ENCODE assay signal across 8 mouse cellular contexts in genomic region chr9:41157020-41157871, GRCm38 (mm10). TPM values are rescaled to one million over a fixed set of nuclear protein-coding genes. Genes with fewer than 3 reads are reported as not detected.
A peak's percentile ranks its signal among the peaks of the same experiment; 100 is the strongest.
DNase-seq lines count a peak whose midpoint lies in the region; ATAC-seq lines count a peak whose summit lies in the region.

No protein-coding gene starts in this region.

- peak overlapping the region; percentile 70 for H3K4me2 ChIP-seq in hindbrain, embryonic 12.5 days (replicated peaks)

- peak overlapping the region; percentile 89 for H3K27ac ChIP-seq in hindbrain, embryonic 12.5 days

- peak overlapping the region; percentile 85 for H3K4me3 ChIP-seq in hindbrain, embryonic 12.5 days

- peaks cover 37% of the 10 kb centered on the region for H3K27me3 ChIP-seq in hindbrain, embryonic 12.5 days

- H3K9me3 ChIP-seq in hindbrain, embryonic 12.5 days (replicated peaks): no peaks in the 10 kb centered on the region

- WGBS in hindbrain, embryonic 12.5 days: under 1% methylated on average over 80 of the region's 82 CpGs

- peaks cover 34% of the 10 kb centered on the region for H3K4me1 ChIP-seq in hindbrain, embryonic 12.5 days

- peak overlapping the region; percentile 77 for H3K9ac ChIP-seq in hindbrain, embryonic 12.5 days

- peak; percentile 79 for DNase-seq in NIH3T3 (ENCODE audit: low read depth)
- peak; percentile 89 to 92 for DNase-seq in cerebellum, postnatal 14 days
- DNase-seq in frontal cortex, postnatal 10 days (ENCODE audit: low spot score in 2 of 2): peak; percentile 60 to 70
- peak; percentile 77 to 81 for DNase-seq in layer of hippocampus, postnatal 36 days
- DNase-seq in lung, postnatal 14 days: peak; percentile 72
- peak; percentile 78 for DNase-seq in retina, embryonic 14.5 days (ENCODE audit: low spot score)
- peak; percentile 50 to 53 for DNase-seq in thymus, postnatal 36 days

- ATAC-seq in hindbrain, embryonic 12.5 days (ENCODE audit: low FRiP score): peak; percentile 93

- no peaks in the 10 kb centered on the region for H3K36me3 ChIP-seq in hindbrain, embryonic 12.5 days

RNA-seq across cellular contexts. Expression of gene Ubash3b, which starts 4.3 kb away (rescaled TPM):
- polyA plus RNA-seq in hindbrain, embryonic 12.5 days (2016; fragmentation: Nextera tagmentation; extraction: Ambion mirVana): 14.6 and 17.2 TPM in 2 replicates
- total RNA-seq in layer of hippocampus, postnatal 36 days (2021): 10 to 100 TPM; 27.9 to 28.1 TPM

Comparison
In these comparisons a context has a peak if more than half of its experiments do, and no peak if none do; other contexts are left out.
1. Peak in every context shown above with its lines: DNase-seq, ATAC-seq, H3K4me3 ChIP-seq and H3K27ac ChIP-seq.